Mouse (Mus musculus) spleen, postnatal 10 days (tissue): ENCODE data around the gene Olfr1173.

Experiments
- DNase-seq, 2 experiments: peaks; one replicate each; pipeline ENCODE4 v3.0.0; 2021 to 2022; ENCODE audit warnings: low spot score in 2 of 2

The Olfr1173 gene

DNA sequence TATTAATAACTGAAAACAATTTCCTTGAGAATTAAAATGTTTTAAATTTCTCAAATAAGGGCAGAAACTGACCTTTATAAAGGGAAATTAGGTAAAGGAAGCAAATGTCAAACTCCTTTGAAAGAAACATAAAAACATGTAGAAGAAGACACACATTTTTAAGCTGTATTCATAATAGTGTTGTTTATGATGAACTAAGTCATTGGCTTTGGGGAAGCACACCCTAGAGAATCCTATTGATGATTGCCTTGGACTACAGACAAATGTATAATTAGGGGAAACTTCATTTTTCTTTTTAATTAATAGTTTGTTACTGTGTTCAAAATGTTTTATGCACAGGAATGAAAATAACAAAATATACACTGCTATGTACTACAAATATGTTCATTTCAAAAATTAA is at the start of gene Olfr1173:
TSS of gene Olfr1173 (minus strand) at position 101 of the 400 bp plus-strand sequence.
- DNase-seq: no peak

DNA sequence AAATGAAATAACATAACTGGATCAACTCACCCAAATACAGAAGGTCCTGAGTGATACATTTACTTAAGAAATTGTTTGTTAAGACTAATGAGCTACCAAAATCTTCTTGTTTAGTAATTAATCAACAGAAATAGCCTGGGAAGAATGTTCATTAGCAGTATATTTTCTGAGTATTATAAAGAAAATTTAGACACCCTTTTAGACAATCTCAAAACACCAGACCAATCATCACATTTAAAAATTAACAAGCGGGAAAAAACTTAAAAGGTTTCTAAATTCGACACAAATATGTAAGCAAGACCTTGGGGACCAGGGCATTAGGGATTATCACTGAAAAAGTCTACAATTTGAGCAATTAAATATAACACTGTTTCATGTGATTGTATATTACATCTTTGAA is 47.4 kb upstream of the Olfr1173 start, which contains the start of gene Olfr1175-ps:
TSS of gene Olfr1175-ps (minus strand) at position 101 of the 400 bp plus-strand sequence.
- no peak for DNase-seq

DNA sequence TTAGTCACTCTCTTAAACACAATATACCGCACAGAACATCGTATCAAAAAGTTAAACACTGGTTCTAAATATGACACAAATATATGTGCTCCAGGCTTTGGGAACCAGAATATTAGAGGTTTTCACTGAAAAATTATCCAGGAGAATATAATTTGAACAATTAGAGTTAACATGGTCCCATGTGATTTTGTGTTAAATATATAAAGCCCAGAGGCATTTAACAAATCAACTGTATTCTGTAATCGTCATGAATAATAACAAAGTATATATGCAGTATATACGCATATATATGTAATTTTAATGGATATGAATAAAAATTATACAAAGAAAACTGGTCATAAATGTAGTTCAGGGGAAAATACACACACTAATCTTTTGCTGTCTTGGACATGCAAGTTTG is 35.4 kb upstream of the Olfr1173 start, which contains the start of gene Olfr1174-ps:
TSS of gene Olfr1174-ps (minus strand) at position 101 of the 400 bp plus-strand sequence.
- no peak for DNase-seq

DNA sequence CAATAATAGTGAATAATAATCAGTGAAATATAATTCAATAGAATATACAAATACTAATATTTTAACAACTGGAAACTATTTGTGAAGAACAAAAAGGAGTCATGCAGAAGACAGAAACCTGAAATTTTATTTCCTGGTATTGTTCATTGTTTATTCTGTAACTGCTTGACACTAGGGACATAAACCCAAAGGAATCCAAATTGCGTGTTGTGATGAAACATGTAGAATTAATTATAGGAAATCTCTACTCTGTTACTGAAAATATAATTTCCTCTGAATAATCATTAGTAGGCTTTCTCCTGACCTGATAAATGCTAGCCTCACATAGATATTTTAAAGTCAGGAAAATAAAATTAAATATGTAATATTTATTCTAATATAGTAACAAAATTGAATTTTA is 51.4 kb downstream of the Olfr1173 start, which contains the start of gene Olfr1170:
TSS of gene Olfr1170 (minus strand) at position 101 of the 400 bp plus-strand sequence.
- no peak for DNase-seq
